Mouse (Mus musculus) frontal cortex, adult 2 months (tissue): ENCODE results near the gene Tmem110. TPM values are rescaled to one million over a fixed set of nuclear protein-coding genes. Genes with fewer than 3 reads are reported as not detected.

ENCODE experiments used
- DNase-seq, 2 experiments: peaks; one replicate each; pipeline ENCODE4 v3.0.0; 2022; ENCODE audit warnings: low spot score in 1 of 2; ENCODE audit errors: extremely low spot score in 1 of 2
- polyA plus RNA-seq: library from polyadenylated mRNA; depleted of rRNA; stranded (reverse); fragments of >200 nt; gene quantifications from 2 replicates; pipeline ENCODE4 v1.2.3, GENCODE M21; 2012

The Tmem110 gene
- polyA plus RNA-seq, 1 experiment: 32.6 TPM

DNA sequence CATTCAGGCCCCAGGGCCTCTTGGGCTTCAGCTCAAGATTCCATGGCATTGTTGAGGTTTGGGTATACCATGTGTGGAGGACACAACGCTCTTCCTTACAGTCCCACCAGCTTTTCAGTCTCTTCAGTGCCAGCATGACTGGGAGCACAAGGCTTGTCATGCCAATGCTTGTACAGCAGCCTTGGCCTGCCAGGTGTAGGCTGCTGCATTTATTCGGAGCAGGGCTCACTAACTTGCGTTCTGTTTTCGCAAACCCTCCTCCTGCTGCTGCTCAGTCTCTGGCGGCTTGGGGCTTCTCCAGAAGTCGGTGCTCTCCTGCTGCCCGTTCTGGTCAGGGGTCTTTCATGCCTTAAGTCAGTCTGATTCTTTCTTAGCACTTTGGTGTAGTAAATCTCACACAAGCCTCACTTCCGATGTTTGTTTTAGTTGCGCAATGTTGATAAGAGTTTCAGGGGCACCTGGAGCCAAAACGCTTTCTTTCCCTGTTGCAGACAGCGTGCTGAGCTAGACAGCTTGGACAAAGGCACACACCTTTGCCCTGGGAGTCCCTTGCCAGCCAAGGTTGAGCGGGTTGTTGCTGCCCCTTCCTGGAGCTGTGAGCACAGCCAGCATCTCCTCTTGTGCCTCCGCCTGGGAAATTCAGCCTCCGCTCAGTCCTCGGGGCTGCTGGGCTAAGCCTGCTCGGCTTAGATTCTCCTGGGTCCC lies 36.2 kb downstream of the Tmem110 start:
- DNase-seq: no peak

DNA sequence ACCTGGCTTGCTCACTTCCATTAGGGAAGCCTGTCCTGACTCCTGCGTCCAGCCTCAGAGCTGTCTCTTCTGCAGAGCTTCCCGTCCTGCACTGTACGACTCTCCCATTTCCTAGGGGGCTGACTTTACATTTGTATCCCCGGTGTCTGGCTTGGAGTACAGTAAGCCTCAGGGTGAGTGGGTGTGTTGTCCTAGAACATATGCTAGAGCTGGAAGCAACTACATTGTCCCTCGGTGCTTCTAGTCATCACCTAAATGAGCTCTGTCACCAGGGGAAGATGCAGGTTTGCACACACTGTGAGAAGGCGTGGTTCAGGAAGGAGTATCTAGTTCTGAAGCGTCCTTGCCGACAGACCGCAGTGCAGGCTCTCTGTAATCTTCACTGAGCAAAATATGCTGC lies 37.0 kb downstream of the Tmem110 start:
- no peak for DNase-seq

DNA sequence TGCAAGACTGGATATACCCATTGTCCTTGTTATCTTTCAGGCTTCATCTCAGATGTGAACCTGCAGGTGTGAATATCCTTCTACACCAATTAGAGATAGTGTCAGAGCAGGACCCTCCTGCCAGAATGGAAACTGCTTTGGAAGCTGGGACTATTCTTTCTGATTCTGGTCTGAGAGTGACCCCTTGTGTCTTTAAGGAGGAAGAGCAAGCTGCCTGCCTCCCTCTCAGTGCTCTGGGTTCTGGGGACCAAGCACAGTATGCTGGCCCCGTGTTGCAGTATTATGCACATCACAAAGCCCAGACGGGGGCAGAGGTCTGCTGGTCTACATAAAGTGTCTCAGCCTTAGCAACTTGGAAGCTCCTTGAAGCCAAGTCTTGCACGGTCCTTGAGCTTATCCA lies 39.9 kb downstream of the Tmem110 start:
- no peak for DNase-seq

DNA sequence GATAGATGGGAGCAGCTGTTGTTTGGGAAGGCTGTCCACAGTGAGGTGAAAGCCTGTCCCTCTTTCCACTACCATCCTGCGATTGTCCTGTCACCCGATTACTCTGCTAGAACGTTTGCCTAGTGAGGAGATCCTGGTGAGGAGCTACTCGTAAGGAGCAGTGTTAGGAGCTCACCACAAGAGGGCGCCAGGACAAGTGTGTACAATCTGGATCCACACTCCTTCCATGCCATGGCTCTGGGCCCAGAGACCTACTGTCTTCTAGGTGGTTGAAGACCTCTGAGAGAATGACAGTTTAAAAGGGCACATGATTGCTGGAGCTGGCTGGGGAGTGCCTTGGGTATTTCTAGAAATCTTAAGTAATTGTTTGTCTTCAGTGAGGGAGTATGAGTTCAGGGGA lies 41.7 kb downstream of the Tmem110 start:
- peak in 1 of 2 experiments; percentile 85 for DNase-seq

DNA sequence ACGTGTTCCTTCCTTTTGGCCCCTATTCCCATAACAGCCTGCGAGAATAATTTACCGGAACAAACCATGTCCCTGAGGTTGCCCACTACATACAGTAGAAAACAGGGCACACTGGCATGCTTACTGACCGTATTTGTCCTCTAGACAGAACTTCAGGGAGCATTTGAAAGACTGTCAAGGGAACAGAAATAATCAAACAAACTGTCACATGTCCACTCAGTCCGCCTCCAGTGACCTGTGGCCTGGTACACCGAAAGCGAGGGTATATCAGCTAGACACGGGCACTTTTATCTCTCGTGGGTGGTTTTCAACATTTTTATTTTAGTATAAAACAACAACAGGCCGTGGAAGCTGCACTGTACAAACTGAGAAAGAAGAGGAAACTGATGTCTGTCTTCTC lies 43.4 kb downstream of the Tmem110 start:
- no peak for DNase-seq

DNA sequence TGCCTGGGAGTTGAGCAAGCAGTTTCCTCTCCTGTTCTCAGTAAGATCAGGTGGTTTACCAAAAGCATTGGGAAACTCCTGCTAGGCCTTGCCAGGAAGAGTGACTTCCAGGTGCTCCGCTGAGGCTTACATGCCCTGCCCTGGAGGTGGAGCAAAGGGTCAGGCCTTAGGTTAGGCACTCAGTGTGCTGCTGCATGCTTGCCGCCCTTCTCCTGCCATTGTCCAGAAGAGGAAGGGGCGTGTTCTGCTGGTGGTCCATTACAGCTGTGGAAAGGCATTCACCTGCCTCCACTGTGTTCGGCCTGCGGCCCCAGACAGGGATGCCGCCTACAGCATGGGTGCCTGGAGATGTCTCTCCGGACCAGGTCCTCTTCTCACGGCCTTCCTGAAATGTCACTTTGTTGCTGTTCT lies 44.0 kb downstream of the Tmem110 start:
- no peak for DNase-seq

DNA sequence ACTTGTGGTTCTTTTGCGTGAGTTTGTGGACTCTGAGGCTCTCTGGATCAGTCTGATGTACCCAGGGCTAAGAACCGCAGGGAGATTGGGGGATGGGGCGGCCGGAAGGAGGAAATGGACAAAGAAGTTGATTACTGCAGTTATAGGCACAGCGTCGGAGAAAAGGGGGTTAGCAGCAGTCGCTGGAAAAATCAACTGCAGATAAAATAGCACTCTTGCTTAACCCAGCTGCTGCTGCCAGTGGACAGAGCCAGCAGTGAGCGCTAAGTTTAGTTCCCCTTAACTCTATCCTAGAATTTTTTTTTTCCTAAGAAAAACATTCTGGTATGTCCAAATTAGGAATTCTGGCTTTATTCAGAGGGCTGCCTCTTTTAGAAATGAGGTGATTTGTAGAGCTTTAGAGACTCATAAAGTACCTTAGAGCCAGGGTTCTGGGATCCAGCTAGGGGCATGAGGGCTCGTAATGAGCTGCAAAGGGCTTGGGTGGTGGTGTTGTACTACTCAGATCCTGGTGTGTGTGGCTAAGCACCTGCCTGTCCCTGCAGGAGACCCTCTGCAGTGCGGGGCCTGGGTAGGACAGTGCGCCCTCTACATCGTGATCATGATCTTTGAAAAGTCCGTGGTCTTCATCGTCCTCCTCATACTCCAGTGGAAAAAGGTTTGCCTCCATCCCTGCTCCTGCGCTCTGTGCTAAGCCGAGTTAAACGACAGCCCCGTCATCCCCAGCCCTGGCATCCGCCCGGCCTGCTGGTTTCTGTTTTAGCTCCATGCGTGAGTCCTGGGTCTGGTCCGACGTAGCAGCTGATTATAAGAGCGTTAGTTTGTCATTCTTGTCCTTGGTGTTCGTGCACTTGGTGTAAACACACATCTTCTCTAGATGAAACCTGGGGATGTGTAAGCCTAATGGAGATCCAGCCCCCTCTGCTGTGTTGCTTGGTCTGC lies 45.1 kb downstream of the Tmem110 start:
- DNase-seq: no peak

DNA sequence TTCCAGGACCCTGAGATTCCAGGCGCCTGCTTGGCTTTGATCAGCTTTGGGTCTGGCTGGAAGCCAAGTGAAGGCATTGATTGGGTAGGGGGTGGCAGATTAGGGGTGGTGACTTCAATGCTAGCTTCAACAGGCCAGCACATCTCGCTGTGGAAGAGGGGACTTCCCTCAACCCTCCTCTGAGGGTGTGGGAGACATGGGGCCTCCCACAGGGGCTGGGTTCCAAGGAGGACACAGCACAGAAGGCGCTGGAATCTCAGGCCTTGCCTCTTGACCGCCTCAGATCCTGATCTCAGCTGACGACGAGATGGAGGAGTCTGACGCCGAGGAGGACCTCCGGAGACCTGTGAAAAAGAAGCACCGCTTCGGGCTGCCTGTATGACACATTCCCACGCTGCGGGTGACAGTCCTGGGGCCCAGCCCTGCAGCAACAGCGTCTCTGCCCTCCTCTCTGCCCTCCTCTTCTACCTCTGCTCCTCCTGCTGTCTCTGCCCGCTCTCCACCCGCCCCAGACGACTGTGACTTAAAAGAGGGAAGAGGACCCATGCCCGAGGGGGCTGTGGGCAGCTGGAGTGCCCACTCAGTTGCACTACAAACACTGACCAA lies 48.8 kb downstream of the Tmem110 start:
- no peak for DNase-seq

DNA sequence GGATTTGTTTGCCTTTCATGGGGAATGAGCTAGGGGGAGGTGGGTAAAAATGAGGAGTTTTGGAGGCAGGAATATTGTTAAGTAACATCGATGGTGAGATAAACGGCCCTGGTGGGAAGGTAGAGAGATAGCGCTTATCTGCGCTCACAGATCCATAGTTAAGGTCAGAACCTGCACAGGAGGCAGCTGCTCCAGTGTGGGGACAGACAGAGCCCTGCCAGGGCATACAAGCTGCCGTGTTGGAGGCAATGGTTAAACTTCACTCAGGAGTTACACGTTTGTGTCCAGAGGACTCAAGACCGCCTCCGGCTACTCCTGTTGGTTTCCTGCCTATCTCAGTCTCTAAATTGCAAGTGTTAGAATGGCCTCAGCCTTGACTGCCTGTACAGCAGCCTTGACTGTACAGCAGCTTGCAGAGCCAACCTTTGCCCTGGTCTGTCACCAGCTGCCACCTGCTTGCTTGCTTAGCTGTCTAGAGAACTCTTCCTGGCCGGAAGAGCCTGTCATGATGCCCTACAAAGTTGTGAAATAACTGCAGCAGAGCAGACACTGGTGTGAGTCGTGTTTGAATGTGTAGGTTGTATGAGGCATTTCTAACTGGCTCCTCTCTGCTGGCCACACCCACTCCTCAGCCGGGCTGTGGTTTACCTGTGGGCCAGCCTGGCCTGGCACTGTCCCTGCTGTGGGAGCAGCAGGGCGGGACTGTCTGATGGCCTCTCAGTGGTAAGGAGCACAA lies 49.9 kb downstream of the Tmem110 start:
- no peak for DNase-seq

DNA sequence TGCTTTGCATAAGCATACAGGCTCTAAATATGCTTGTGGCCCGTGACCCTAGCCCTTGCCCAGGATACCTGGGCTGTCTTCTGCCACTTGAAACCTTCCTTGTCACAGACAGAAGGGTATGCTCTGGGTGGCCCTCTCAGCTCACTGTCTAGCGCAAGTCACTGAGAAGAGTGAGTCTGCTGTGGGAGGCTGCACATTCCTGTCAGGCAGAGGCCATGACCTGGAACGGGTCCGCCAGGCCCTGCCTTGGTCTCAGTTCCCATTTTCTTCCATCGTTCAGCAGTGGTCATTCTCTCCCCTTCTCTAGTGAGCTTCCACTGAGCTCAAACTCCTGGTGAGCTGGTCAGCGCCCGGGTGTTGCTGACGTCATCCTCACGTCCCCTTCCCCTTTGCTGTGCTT lies 50.6 kb downstream of the Tmem110 start:
- no peak for DNase-seq

DNA sequence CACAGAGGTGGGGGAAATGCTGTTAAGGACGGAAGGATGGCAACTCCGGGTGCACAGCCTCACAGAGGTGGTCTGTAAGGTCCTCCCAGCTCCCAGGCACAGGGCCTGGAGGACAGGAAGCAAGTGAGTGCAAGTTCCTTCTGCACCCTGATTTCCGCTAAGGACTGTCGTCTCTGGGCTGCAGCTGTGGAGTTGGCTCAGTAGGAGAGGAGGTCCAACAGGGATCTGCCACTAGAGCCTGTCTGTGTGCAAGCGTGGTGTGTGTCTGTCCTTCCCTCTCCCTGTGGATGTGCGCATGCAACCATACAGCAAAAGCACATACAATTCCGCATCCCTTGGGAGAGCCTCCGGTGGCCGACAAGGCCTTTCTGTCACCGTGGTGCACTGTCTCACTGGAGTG lies 51.1 kb downstream of the Tmem110 start:
- no peak for DNase-seq

DNA sequence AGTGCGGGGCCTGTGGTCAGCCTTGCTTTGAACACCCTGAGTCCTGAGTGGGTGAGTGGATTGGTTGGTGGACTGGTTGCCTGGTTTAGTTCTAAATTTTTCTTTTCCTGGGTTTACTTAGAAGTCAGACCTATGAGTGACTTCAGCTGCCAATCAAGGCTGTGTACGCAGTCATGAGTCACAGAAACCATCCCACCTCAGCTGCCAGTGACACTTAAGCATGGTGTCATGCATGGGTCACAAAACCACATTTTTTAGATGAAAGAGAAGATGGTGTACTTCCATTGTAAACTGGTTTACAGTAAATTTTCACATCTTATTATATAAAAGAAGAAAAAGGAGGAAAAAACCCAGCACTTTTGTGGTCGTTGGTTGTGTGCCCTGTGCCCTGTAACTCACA lies 52.4 kb downstream of the Tmem110 start:
- DNase-seq: no peak

DNA sequence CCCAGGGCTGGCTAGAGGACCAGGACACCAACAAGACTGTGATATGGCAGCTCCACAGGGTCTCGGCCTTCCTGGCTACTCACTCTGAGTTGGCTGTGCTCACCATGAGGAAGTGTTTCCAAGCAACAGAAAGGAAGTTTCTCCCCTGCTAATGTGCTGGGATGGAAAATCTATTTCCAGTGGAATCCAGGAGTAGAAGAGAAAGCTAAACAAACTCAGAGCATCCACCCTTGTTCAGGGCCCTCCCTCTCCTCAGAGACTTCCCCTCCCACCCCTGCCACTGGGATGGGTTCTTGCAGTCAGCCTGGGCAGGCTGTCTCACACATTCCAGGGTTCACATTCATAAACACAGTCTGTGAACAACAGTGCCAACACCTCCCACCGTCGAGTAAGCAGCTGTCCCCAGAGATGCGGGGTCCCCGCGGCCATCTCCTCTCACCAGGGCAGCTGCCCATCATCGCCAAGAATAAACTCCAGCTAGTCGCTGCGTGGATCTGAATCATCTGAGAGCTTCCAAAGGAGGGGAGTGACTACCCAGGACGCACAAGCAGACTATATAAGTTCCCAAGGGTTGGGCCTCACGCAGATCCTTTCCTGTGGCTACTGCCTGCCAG lies 53.7 kb downstream of the Tmem110 start, which contains the start of gene Mustn1:
Gene Mustn1, plus strand, starts transcription at position 243 of the 614 bp plus-strand sequence.
- DNase-seq: no peak

DNA sequence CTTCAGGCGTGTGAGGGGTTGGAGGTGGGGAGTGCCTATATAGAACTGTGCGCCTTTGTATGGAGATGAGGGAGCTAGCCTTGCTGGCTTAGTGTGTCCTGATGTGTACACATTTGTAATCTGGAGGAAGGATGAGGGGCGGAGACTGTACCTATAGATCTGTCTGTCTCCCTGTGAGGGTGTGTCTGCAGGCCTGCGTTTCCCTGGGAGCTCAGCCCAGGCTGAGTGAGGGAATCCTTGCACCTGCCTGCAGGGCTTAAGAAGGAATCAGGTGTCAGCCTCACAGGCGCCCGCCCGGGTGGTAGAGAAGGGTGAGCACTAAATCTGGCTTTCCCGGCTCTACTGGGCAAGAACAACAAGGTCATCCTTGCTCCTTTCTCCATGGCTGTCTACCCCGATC lies 54.4 kb downstream of the Tmem110 start:
- no peak for DNase-seq

DNA sequence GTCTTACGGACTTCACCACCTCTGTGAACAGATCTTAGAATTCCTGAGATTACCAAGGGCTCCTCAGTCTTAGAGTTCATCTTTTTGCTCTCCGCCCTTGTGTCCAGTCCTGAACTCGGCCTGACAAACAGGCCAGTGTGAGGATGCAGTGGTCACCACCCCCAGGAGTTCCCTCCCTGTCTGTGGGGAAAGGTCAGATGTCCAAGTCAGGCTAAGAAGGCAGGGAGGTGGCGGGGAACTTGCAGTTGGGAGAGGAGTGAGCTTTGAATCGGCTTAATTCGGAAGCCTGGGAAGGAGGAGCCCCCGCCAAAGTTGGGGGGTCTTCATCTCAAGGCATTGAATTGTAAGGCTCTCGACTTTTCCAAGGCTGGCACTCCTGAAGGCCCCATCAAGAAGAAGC lies 54.9 kb downstream of the Tmem110 start:
- DNase-seq: no peak

DNA sequence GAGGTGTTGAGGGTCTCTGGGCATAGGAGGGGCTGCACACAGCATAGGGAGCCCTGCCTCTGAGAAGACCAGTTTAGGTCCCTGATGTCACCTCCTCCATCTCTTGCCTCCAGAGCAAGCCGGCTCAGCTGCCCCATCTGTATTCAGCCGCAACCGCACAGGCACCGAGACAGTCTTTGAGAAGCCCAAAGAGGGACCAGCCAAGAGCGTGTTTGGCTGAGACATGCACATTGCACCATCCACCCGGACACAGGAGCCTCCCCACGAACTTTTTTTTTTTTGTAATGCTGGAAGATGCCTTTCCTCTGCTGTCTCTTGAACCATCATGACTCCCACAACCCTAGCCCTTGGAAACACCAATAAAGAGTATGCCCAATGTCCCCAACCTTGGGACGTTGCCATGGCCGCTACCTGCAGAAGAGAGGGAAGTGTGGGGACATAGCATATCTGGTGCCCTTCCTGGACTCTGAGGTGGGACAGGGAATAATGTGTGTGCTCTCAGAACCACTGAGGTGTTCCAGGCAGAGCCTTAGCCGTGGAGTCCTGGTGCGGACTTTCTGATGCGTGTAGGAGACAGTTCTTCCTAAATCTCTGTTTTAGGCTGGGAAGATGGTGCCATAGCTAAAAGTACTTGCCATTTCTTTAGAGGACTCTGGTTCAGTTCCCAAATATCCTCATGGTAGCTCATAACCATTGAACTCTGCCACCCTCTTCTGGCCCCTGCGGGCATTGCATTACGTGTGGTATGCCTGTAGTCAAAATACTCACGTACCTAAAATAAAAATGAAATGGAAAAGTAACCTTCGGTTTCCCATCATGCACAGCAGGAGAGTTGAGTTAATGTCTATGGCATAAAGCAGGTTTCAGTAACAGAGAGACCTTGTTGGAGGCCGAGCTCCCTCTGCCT lies 55.7 kb downstream of the Tmem110 start:
- DNase-seq: peak in 1 of 2 experiments; percentile 68

DNA sequence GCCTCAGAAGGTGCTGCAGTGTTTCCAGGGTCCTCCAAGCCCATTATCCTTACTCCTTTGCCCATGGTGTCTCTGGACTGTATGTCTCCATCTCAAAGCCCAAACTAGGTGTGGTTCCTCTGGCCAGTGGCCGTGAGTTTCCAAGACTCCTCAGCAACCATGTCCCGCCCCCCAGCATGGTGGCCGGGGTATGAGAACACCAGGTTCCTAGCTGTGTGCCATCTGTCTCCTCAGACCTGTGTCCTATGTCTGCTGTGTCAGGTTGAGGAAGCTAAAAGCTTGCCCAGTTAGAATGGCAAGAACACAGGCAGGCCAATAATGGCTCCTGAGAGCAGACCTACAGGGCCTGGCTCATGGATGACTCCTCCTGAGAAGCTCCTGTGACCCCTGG lies 56.3 kb downstream of the Tmem110 start:
- DNase-seq: no peak

DNA sequence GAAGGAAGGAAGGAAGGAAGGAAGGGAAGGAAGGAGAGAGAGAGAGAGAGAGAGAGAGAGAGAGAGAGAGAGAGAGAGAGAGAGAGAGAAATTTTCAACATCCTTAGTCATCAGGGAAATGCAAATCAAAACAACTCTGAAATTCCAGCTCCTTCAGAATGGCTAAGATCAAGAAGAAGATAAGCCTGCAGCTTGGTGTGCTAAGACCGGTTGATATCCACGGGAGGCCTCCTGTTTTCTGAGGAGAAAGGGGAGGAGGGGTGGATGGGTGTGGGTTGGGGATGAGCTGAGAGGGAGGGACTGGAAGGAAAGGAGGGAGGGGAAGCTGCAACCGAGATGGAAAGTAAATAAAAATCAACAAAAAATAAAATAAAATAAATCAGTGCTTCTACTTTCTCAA lies 59.9 kb downstream of the Tmem110 start:
- DNase-seq: no peak

DNA sequence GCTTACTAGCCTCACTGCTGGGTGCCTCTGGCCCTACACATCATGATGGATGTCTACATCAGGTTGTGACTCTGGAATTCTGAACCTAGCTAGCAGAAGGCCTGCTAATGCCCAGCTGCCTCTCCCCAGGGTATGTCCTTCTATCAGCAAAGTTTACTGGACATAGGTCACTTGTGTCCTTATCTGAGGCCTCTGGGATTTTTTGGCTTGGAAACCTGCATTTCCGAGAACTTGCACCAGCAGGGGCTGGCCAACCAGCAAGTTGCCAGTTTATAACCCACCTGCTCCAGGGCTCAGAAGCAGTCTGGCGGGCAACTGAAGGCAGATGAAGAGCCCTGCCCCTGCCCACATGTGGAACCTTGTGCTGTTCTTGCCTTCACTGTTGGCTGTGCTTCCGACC lies 60.8 kb downstream of the Tmem110 start, which contains the start of gene Itih4:
Gene Itih4, plus strand, starts transcription at position 273 of the 400 bp plus-strand sequence.
- DNase-seq: no peak
